Comparison of ENCODE assay signal across 10 mouse cellular contexts in genomic region chr5:105428265-105428974, GRCm38 (mm10). TPM values are rescaled to one million over a fixed set of nuclear protein-coding genes. Genes with fewer than 3 reads are reported as not detected.
DNase-seq lines count a peak whose midpoint lies in the region; ATAC-seq lines count a peak whose summit lies in the region.
"Had no signal": no experiment of that assay in that cellular context is flagged by ENCODE, and none has a peak within 500 bp of the region (broad histone marks: within the 10 kb centered on the region; RNA-seq: fewer than 3 reads in every experiment).

No protein-coding gene starts in this region.

- 71% methylated on average over 12 of the region's 12 CpGs for WGBS in embryonic facial prominence, embryonic 13.5 days
- 82% methylated on average over 12 of the region's 12 CpGs for WGBS in embryonic facial prominence, embryonic 10.5 days
- 84% methylated on average over 12 of the region's 12 CpGs for WGBS in midbrain, embryonic 10.5 days
- 85% methylated on average over 12 of the region's 12 CpGs for WGBS in midbrain, embryonic 11.5 days

- 0 out of 2 replicates have a peak overlapping the region, but pooled peaks have one; percentile 48 for H3K27ac ChIP-seq in embryonic facial prominence, embryonic 13.5 days
- no peak overlapping the region for H3K27ac ChIP-seq in embryonic facial prominence, embryonic 10.5 days (replicated peaks)
- 0 out of 2 replicates have a peak overlapping the region, but pooled peaks have one; percentile 20 for H3K27ac ChIP-seq in midbrain, embryonic 10.5 days (replicated peaks)
- H3K27ac ChIP-seq in midbrain, embryonic 11.5 days (ENCODE audit: low read depth, low read length), result no peak overlapping the region
- H3K27ac ChIP-seq: embryonic facial prominence, embryonic 12.5 days had no signal

- H3K27me3 ChIP-seq in embryonic facial prominence, embryonic 13.5 days, result no peaks in the 10 kb centered on the region
- no peaks in the 10 kb centered on the region for H3K27me3 ChIP-seq in embryonic facial prominence, embryonic 10.5 days (replicated peaks; ENCODE audit: low read depth, poor library complexity, severe bottlenecking)
- H3K27me3 ChIP-seq in midbrain, embryonic 10.5 days (ENCODE audit: low read depth, poor library complexity, severe bottlenecking), result no peaks in the 10 kb centered on the region
- no peaks in the 10 kb centered on the region for H3K27me3 ChIP-seq in midbrain, embryonic 11.5 days (ENCODE audit: control insufficient read depth, insufficient read depth, low read length)
- H3K27me3 ChIP-seq: embryonic facial prominence, embryonic 12.5 days; midbrain, embryonic 12.5 days had no signal

- 0 out of 2 replicates have a peak, but pooled peaks cover 10% of the 10 kb centered on the region for H3K4me1 ChIP-seq in embryonic facial prominence, embryonic 13.5 days
- H3K4me1 ChIP-seq in embryonic facial prominence, embryonic 10.5 days, result no peaks in the 10 kb centered on the region
- H3K4me1 ChIP-seq in midbrain, embryonic 10.5 days, result peaks cover 8% of the 10 kb centered on the region; the same call in 1 of the 2 replicates
- no peaks in the 10 kb centered on the region for H3K4me1 ChIP-seq in midbrain, embryonic 11.5 days (ENCODE audit: control insufficient read depth, insufficient read depth, low read length)
- H3K4me1 ChIP-seq: embryonic facial prominence, embryonic 12.5 days; midbrain, embryonic 12.5 days had no signal

- no peak for DNase-seq in embryonic facial prominence, embryonic 10.5 days (ENCODE audit: low spot score)
- DNase-seq in midbrain, embryonic 10.5 days (ENCODE audit: low spot score), result no peak
- no peak for DNase-seq in midbrain, embryonic 11.5 days (ENCODE audit: low spot score, missing footprints)
- DNase-seq in heart, postnatal 14 days, result peak; percentile 13 to 32
- peak; percentile 71 for DNase-seq in lung, postnatal 14 days
- DNase-seq in layer of hippocampus, adult 11-12 months (ENCODE audit: low spot score), result no peak
- DNase-seq in spleen, adult 12 weeks (ENCODE audit: low spot score), result no peak

- ATAC-seq in embryonic facial prominence, embryonic 13.5 days (ENCODE audit: insufficient number of reproducible peaks, insufficient read depth, low FRiP score, low TSS enrichment, low read depth), result no peak
- ATAC-seq in midbrain, embryonic 11.5 days (ENCODE audit: low FRiP score), result no peak

- intact Hi-C loops in heart, postnatal 14 days (cut with DNase I), result no loop called here

- H3K9me3 ChIP-seq in embryonic facial prominence, embryonic 13.5 days, result no peaks in the 10 kb centered on the region
- H3K9me3 ChIP-seq in embryonic facial prominence, embryonic 10.5 days, result no peaks in the 10 kb centered on the region
- peaks cover 4% of the 10 kb centered on the region for H3K9me3 ChIP-seq in midbrain, embryonic 10.5 days (replicated peaks)
- H3K9me3 ChIP-seq in midbrain, embryonic 11.5 days (ENCODE audit: control insufficient read depth, low read length), result no peaks in the 10 kb centered on the region
- H3K9me3 ChIP-seq: embryonic facial prominence, embryonic 12.5 days had no signal

- no peak overlapping the region for H3K4me3 ChIP-seq in embryonic facial prominence, embryonic 13.5 days
- H3K4me3 ChIP-seq in embryonic facial prominence, embryonic 10.5 days, result no peak overlapping the region
- H3K4me3 ChIP-seq in midbrain, embryonic 10.5 days, result no peak overlapping the region
- no peak overlapping the region for H3K4me3 ChIP-seq in midbrain, embryonic 11.5 days (ENCODE audit: low read depth, low read length)
- H3K4me3 ChIP-seq: embryonic facial prominence, embryonic 12.5 days; midbrain, embryonic 12.5 days had no signal

- no peak overlapping the region for H3K9ac ChIP-seq in embryonic facial prominence, embryonic 13.5 days
- H3K9ac ChIP-seq in midbrain, embryonic 11.5 days (ENCODE audit: low read length), result no peak overlapping the region
- H3K9ac ChIP-seq: embryonic facial prominence, embryonic 12.5 days; midbrain, embryonic 12.5 days had no signal

- H3K4me2 ChIP-seq in embryonic facial prominence, embryonic 13.5 days, result no peak overlapping the region
- no peak overlapping the region for H3K4me2 ChIP-seq in midbrain, embryonic 11.5 days
- H3K4me2 ChIP-seq: embryonic facial prominence, embryonic 12.5 days; midbrain, embryonic 12.5 days had no signal

- H3K36me3 ChIP-seq in embryonic facial prominence, embryonic 13.5 days, result no peaks in the 10 kb centered on the region
- H3K36me3 ChIP-seq in embryonic facial prominence, embryonic 10.5 days (replicated peaks), result peaks cover 7% of the 10 kb centered on the region
- H3K36me3 ChIP-seq in midbrain, embryonic 10.5 days, result peaks cover 25% of the 10 kb centered on the region
- no peaks in the 10 kb centered on the region; the same call in 1 of the 2 replicates for H3K36me3 ChIP-seq in midbrain, embryonic 11.5 days (ENCODE audit: control insufficient read depth, insufficient read depth, low read length)

RNA-seq across cellular contexts. Expression of gene Lrrc8b, which starts 12.8 kb away (rescaled TPM):
- 6.1 and 7.6 TPM in 2 replicates for polyA plus RNA-seq in embryonic facial prominence, embryonic 13.5 days (2015; fragmentation: Nextera tagmentation; extraction: Ambion mirVana)
- 6.1 and 6.4 TPM in 2 replicates for polyA plus RNA-seq in embryonic facial prominence, embryonic 10.5 days (2016; fragmentation: Nextera tagmentation; extraction: Ambion mirVana)
- polyA plus RNA-seq in midbrain, embryonic 10.5 days (2016; fragmentation: Nextera tagmentation; extraction: Ambion mirVana), result 6.9 and 9.5 TPM in 2 replicates
- 13.3 and 13.8 TPM in 2 replicates for polyA plus RNA-seq in midbrain, embryonic 11.5 days (2014; fragmentation: Nextera tagmentation; extraction: Ambion mirVana)
- total RNA-seq in heart, postnatal 14 days (2021), result 10 to 100 TPM in 1 of 2 experiments, 1 to 10 TPM in 1; 8.8 to 10.6 TPM

Comparison
In these comparisons a context has a peak if more than half of its experiments do, and no peak if none do; other contexts are left out.
1. H3K27ac ChIP-seq: peak in embryonic facial prominence, embryonic 13.5 days (single experiment) and midbrain, embryonic 10.5 days (single experiment); none in embryonic facial prominence, embryonic 10.5 days (single experiment) and midbrain, embryonic 11.5 days (single experiment).
2. DNase-seq: peak in heart, postnatal 14 days (2 of 2) and lung, postnatal 14 days (single experiment); none in embryonic facial prominence, embryonic 10.5 days (single experiment), midbrain, embryonic 10.5 days (single experiment), midbrain, embryonic 11.5 days (single experiment), layer of hippocampus, adult 11-12 months (single experiment) and spleen, adult 12 weeks (single experiment).